8 mouse cellular contexts compared by ENCODE assay signal in the genomic region with DNA sequence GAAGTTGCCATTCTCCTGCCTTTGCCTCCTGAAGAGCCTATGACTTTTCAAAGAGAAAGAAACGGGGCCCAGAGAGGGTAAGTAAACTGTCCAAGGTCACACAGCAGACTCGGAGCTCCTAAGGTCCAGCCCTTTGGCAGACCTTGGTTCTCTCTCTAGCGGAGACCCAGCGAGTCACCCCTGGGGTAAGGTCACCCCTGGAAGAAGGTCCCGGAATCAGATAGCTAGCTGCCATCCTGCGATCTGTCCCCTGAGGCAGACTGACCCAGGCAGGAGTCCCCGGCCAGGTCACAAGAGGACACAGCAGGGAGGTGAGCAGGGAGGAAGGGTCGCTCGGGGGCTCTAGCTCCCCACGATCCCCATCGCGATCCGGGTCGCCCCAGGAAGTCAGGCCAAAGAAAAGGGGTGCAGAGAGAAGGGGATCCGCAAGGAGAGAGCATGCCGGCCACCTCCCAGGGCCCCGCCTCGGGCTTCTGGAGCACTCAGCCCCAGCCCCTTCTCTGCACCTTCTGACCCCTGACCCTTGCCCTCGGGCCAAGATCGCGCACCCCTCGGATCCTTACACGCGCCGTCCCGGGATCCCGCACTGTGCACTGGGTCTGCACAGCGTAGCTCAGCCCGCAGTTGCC. TPM values are rescaled to one million over a fixed set of nuclear protein-coding genes. Genes with fewer than 3 reads are reported as not detected.
DNase-seq lines count a peak whose midpoint lies in the region; ATAC-seq lines count a peak whose summit lies in the region.

No protein-coding gene starts in this region.

- DNase-seq in kidney, adult 18-20 months, result peak; percentile 44
- no peak for DNase-seq in kidney, adult 11 months
- DNase-seq in urinary bladder, postnatal 10 days (ENCODE audit: low spot score), result no peak
- DNase-seq in cerebellum, adult 9-11 months, result no peak
- no peak for DNase-seq in thymus, postnatal 36 days

- H3K4me1 ChIP-seq in brown adipose tissue, adult 24 weeks (ENCODE audit: control insufficient read depth, insufficient read depth, insufficient read length, low read length), result peaks cover 11% of the 10 kb centered on the region
- H3K4me1 ChIP-seq in hindbrain, embryonic 13.5 days (replicated peaks), result peaks cover 41% of the 10 kb centered on the region
- peaks cover 33% of the 10 kb centered on the region for H3K4me1 ChIP-seq in midbrain, embryonic 13.5 days (replicated peaks)

- no peaks in the 10 kb centered on the region for H3K9me3 ChIP-seq in hindbrain, embryonic 13.5 days
- no peaks in the 10 kb centered on the region for H3K9me3 ChIP-seq in midbrain, embryonic 13.5 days

- peak overlapping the region; percentile 91 for H3K9ac ChIP-seq in hindbrain, embryonic 13.5 days
- H3K9ac ChIP-seq in midbrain, embryonic 13.5 days (replicated peaks), result peak overlapping the region; percentile 89

- peaks cover 20% of the 10 kb centered on the region for H3K36me3 ChIP-seq in hindbrain, embryonic 13.5 days
- peaks cover 14% of the 10 kb centered on the region for H3K36me3 ChIP-seq in midbrain, embryonic 13.5 days

- WGBS in hindbrain, embryonic 13.5 days, result 2% methylated on average over 25 of the region's 29 CpGs
- WGBS in midbrain, embryonic 13.5 days, result 2% methylated on average over 27 of the region's 29 CpGs

- no peaks in the 10 kb centered on the region for H3K27me3 ChIP-seq in hindbrain, embryonic 13.5 days
- peaks cover 17% of the 10 kb centered on the region for H3K27me3 ChIP-seq in midbrain, embryonic 13.5 days

- ATAC-seq in hindbrain, embryonic 13.5 days (ENCODE audit: low FRiP score), result no peak
- no peak; the same call in 1 of the 2 replicates for ATAC-seq in midbrain, embryonic 13.5 days

- H3K4me3 ChIP-seq in brown adipose tissue, adult 24 weeks (ENCODE audit: insufficient read depth, low read depth, low read length), result peak overlapping the region; percentile 76
- peak overlapping the region; percentile 77 for H3K4me3 ChIP-seq in hindbrain, embryonic 13.5 days
- H3K4me3 ChIP-seq in midbrain, embryonic 13.5 days (replicated peaks), result peak overlapping the region; percentile 76

- peak overlapping the region; percentile 82 for H3K4me2 ChIP-seq in hindbrain, embryonic 13.5 days
- H3K4me2 ChIP-seq in midbrain, embryonic 13.5 days (replicated peaks), result peak overlapping the region; percentile 95

- H3K27ac ChIP-seq in brown adipose tissue, adult 24 weeks (replicated peaks; ENCODE audit: low read depth, low read length), result peak overlapping the region; percentile 46
- H3K27ac ChIP-seq in hindbrain, embryonic 13.5 days, result peak overlapping the region; percentile 78
- peak overlapping the region; percentile 67; the same call in 1 of the 2 replicates for H3K27ac ChIP-seq in midbrain, embryonic 13.5 days

RNA-seq across cellular contexts. Expression of gene Tpcn1, which starts 0.4 kb away (rescaled TPM):
- 28.6 and 39.1 TPM in 2 replicates for polyA plus RNA-seq in brown adipose tissue, adult 24 weeks (2012; ENCODE audit: insufficient read depth, insufficient read length, missing spikeins)
- polyA plus RNA-seq in hindbrain, embryonic 13.5 days (2015; fragmentation: Nextera tagmentation; extraction: Ambion mirVana), result 18.2 and 18.7 TPM in 2 replicates
- polyA plus RNA-seq in midbrain, embryonic 13.5 days (2015; fragmentation: Nextera tagmentation; extraction: Ambion mirVana), result 12.6 and 15.6 TPM in 2 replicates

RNA-seq across cellular contexts. Expression of gene Iqcd, which starts 0.8 kb away (rescaled TPM):
- not detected in 2 replicates for polyA plus RNA-seq in brown adipose tissue, adult 24 weeks (2012; ENCODE audit: insufficient read depth, insufficient read length, missing spikeins)
- 2.4 and 2.6 TPM in 2 replicates for polyA plus RNA-seq in hindbrain, embryonic 13.5 days (2015; fragmentation: Nextera tagmentation; extraction: Ambion mirVana)
- polyA plus RNA-seq in midbrain, embryonic 13.5 days (2015; fragmentation: Nextera tagmentation; extraction: Ambion mirVana), result 1.4 and 2.0 TPM in 2 replicates

RNA-seq across cellular contexts. Expression of gene Rita1, which starts 24.3 kb away (rescaled TPM):
- polyA plus RNA-seq in brown adipose tissue, adult 24 weeks (2012; ENCODE audit: insufficient read depth, insufficient read length, missing spikeins), result 11.3 and 15.3 TPM in 2 replicates
- polyA plus RNA-seq in hindbrain, embryonic 13.5 days (2015; fragmentation: Nextera tagmentation; extraction: Ambion mirVana), result 26.2 TPM in 2 replicates
- 23.0 and 23.9 TPM in 2 replicates for polyA plus RNA-seq in midbrain, embryonic 13.5 days (2015; fragmentation: Nextera tagmentation; extraction: Ambion mirVana)

RNA-seq across cellular contexts. Expression of gene Ddx54, which starts 24.5 kb away (rescaled TPM):
- polyA plus RNA-seq in brown adipose tissue, adult 24 weeks (2012; ENCODE audit: insufficient read depth, insufficient read length, missing spikeins), result 10.3 and 13.0 TPM in 2 replicates
- 44.0 and 47.7 TPM in 2 replicates for polyA plus RNA-seq in hindbrain, embryonic 13.5 days (2015; fragmentation: Nextera tagmentation; extraction: Ambion mirVana)
- polyA plus RNA-seq in midbrain, embryonic 13.5 days (2015; fragmentation: Nextera tagmentation; extraction: Ambion mirVana), result 43.9 and 44.3 TPM in 2 replicates

RNA-seq across cellular contexts. Expression of gene Cfap73, which starts 46.0 kb away (rescaled TPM):
- polyA plus RNA-seq in brown adipose tissue, adult 24 weeks (2012; ENCODE audit: insufficient read depth, insufficient read length, missing spikeins), result not detected in 2 replicates
- polyA plus RNA-seq in hindbrain, embryonic 13.5 days (2015; fragmentation: Nextera tagmentation; extraction: Ambion mirVana), result 0.28 and 0.49 TPM in 2 replicates
- not detected in 2 replicates for polyA plus RNA-seq in midbrain, embryonic 13.5 days (2015; fragmentation: Nextera tagmentation; extraction: Ambion mirVana)
